Mouse (Mus musculus) megakaryocyte, embryonic 14.5 days (primary cell): ENCODE data around the gene Mst1. TPM values are rescaled to one million over a fixed set of nuclear protein-coding genes. Genes with fewer than 3 reads are reported as not detected.

ENCODE experiments used
- H3K27me3 ChIP-seq: replicated peaks from 2 replicates; pipeline ENCODE3; 2012; ENCODE audit warnings: inconsistent platforms
- H3K36me3 ChIP-seq: replicated peaks from 2 replicates; pipeline ENCODE3; 2012; ENCODE audit warnings: low read length, inconsistent platforms, mixed read lengths
- H3K4me1 ChIP-seq: 2 replicates; pipeline ENCODE4 v1.6.1; 2012; ENCODE audit warnings: inconsistent platforms
- H3K4me3 ChIP-seq: replicated peaks from 2 replicates; pipeline ENCODE3; 2012; ENCODE audit warnings: moderate library complexity, mild to moderate bottlenecking, inconsistent platforms
- H3K9me3 ChIP-seq: 2 replicates; pipeline ENCODE4 v1.6.1; 2012; ENCODE audit warnings: inconsistent platforms
- FLI1 ChIP-seq: IDR thresholded peaks from 2 replicates; pipeline ENCODE4 v1.6.1; 2012; ENCODE audit warnings: low read length, inconsistent platforms, mixed read lengths
- GATA1 ChIP-seq: IDR thresholded peaks from 3 replicates; pipeline ENCODE4 v1.6.1; 2012; ENCODE audit warnings: mixed read lengths, low read length, inconsistent platforms, borderline replicate concordance
- polyA plus RNA-seq: library from polyadenylated mRNA; stranded (reverse); fragments of >175 nt; gene quantifications from 2 replicates; pipeline ENCODE4 v1.2.3, GENCODE M21; 2012; ENCODE audit warnings: low replicate concordance; ENCODE audit not compliant: insufficient read depth

The Mst1 gene
- polyA plus RNA-seq, 1 experiment, result 0.17 TPM

DNA sequence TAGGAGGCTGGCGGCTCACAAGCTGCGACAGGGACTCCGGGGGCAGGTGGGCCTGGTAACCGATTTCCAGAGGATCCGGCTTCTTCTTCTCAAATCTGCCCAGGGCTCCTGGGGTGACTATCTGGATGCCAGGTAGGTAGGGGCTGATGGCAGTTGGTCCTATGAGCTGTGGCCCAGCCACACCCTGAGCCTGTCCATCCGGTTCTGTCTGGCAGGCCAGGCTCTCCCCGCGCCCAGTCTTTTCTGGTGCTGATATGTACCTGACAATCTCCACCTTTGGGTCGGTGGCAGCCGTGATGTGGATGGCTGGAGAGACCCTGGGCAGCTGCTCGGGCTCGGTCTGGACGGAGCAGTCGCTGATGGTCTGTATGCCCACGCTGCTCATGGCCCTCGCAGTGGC lies 29.9 kb downstream of the Mst1 start:
- no peaks in the 10 kb centered on the region for H3K36me3 ChIP-seq
- peak overlapping the region; percentile 44 for H3K4me3 ChIP-seq
- peaks cover 7% of the 10 kb centered on the region; the same call in 1 of the 2 replicates for H3K9me3 ChIP-seq
- peaks cover 27% of the 10 kb centered on the region for H3K4me1 ChIP-seq
- H3K27me3 ChIP-seq, result peaks cover 90% of the 10 kb centered on the region
- TF ChIP-seq GATA1 (no peak), FLI1 (no peak)

DNA sequence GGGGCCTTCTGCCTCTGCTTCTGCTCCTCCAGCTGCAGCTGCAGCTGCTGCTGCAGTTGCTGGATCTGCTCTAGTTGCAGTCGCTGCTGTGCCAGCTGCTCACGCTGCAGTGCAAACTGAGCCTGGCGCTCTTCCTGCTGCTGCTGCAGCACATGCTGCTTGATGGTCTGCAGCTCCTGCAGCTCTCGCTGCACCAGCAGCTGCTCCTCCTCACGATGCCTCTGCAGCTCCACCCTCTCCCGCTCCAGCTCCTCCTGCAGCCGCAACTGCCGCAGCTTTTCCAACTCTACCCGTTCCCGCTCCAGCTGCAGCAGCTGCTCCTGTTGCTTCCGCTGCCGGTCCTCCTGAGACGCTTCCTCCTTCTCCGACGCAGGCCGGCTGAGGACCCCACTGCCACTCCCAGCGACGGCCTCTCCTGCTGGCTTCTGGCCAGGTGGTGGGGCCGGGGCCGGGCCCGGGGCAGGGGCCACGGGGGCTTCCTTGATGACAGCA lies 30.9 kb downstream of the Mst1 start:
- peaks cover 24% of the 10 kb centered on the region for H3K4me1 ChIP-seq
- peaks cover 94% of the 10 kb centered on the region for H3K27me3 ChIP-seq
- no peak overlapping the region for H3K4me3 ChIP-seq
- no peak for TF ChIP-seq FLI1
- no peak for TF ChIP-seq GATA1
- no peaks in the 10 kb centered on the region for H3K36me3 ChIP-seq
- H3K9me3 ChIP-seq, result 0 out of 2 replicates have a peak, but pooled peaks cover 4% of the 10 kb centered on the region

DNA sequence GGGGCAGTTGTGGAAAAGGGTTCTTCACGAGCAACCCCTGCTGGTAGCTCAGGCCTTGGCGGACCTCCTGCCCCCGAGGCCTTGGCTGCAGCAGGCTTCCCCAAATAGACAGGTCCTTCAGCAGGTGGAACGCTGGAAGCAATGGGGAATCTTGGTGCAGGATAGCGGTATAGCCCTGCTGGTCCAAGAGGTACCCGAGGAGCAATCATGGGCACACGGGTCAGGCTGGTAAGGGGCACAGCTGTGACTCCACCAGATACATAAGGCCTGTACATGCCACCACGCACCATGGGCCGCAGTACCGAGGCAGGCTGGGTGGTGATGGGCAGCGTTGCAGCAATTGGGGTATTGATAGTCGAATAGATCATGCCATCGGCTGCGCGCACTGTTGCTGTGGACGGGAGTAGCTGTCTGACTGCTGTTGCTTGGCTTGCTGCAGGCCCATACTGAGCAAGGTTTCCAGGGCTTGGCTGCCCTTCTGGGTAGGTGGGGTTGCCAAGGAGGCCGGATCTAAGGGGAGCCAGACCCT lies 31.4 kb downstream of the Mst1 start:
- no peaks in the 10 kb centered on the region for H3K9me3 ChIP-seq
- peaks cover 24% of the 10 kb centered on the region for H3K4me1 ChIP-seq
- H3K36me3 ChIP-seq, result no peaks in the 10 kb centered on the region
- peaks cover 95% of the 10 kb centered on the region for H3K27me3 ChIP-seq
- no peak overlapping the region for H3K4me3 ChIP-seq
- no peak for TF ChIP-seq GATA1

DNA sequence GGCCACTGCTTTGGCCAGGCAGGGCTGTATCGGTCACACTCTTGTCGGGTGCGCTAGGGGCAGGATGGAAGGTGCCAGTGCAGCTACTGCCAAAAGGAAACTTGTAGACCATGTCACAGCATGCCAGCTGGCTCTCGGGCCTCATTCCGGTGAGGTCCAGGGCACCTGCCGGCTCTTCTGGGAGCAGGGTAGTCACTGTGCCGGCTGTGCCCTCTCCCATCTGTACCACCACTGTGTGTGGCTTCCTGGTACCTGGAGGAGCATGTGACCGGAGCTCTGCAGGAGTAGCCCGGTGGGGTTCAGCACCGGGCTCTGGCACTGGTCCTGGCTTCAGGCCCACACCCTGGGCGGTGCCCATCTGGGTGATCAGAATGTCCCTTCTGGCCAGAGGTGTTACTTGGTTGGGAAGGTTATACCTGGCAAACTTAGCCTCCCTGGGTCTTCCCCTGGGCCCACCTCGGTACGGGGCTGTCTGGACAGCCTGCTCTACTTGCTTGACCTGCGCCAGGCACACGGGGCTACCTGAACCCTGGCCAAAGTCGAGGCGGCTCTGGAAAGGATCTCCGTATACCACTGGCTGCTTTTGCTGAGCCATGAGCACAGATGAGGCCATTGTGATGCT lies 32.6 kb downstream of the Mst1 start:
- Histone ChIP-seq H3K4me3 (no peak overlapping the region), H3K4me1 (peaks cover 24% of the 10 kb centered on the region), H3K36me3 (no peaks in the 10 kb centered on the region), H3K27me3 (peaks cover 92% of the 10 kb centered on the region), H3K9me3 (no peaks in the 10 kb centered on the region)
- TF ChIP-seq FLI1 (no peak), GATA1 (no peak)

DNA sequence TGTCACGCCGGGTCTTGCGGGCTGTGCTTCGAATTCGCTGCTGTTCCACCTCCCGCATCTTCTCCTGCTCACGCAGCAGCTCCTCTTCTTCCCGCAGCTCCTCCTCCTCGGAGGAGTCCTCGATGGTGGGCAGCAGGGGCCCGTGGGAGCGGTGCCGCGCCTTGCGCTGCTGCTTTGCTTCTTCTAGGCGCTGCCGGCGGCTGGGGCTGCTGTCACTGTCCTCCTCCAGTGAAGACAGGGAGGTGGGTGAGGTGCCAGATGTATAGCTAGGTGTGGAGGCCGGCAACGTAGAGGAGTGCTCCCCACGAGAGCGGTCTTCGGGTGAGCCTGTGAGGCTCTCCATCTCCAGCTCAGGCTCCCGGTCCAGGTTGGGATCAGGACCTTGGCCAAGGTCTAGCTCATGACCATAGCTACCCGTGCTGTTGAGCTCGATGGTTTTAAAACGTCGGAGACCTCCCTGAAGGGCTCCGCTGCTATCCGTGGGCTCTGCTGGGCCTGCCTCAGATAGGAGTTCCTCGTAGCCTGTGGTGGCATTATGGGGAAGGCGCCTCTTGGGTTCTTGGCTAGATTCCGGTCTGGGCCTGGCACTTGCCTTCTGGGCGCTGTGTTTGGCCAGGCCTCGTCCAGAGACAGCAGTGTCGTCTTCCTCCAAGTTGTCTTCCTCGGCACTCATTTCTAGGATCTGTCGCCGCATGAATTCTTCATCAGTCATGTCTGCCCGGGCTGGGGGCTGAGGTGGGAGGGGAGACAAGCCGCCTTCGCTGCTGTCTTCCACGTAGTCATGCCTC lies 35.2 kb downstream of the Mst1 start:
- H3K4me1 ChIP-seq, result peaks cover 22% of the 10 kb centered on the region
- no peaks in the 10 kb centered on the region for H3K36me3 ChIP-seq
- H3K9me3 ChIP-seq, result no peaks in the 10 kb centered on the region
- TF ChIP-seq GATA1 (no peak), FLI1 (no peak)
- peaks cover 74% of the 10 kb centered on the region for H3K27me3 ChIP-seq
- no peak overlapping the region for H3K4me3 ChIP-seq

DNA sequence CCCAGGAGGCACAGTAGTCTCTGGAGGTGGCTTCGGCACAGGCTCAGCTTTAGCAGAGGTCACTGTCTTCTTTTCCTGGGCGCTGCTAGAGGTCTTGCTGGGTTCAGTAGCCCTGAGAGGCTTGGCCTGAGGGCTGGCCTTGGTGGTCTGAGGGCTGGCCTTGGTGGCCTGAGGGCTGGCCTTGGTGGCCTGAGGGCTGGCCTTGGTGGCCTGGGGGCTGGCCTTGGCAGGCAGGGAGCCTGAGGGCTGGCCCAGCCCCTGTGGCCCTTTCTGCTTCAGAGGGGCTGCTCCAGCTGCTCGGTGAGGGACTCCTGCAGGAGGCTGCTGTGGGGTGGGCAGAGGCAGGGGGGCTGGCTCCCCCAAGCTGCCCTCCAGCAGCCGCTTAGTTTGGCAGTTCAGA lies 36.9 kb downstream of the Mst1 start:
- no peaks in the 10 kb centered on the region for H3K36me3 ChIP-seq
- H3K4me1 ChIP-seq, result peaks cover 30% of the 10 kb centered on the region
- no peak overlapping the region for H3K4me3 ChIP-seq
- H3K9me3 ChIP-seq, result no peaks in the 10 kb centered on the region
- H3K27me3 ChIP-seq, result peaks cover 67% of the 10 kb centered on the region
- TF ChIP-seq GATA1, result no peak
- TF ChIP-seq FLI1, result no peak

DNA sequence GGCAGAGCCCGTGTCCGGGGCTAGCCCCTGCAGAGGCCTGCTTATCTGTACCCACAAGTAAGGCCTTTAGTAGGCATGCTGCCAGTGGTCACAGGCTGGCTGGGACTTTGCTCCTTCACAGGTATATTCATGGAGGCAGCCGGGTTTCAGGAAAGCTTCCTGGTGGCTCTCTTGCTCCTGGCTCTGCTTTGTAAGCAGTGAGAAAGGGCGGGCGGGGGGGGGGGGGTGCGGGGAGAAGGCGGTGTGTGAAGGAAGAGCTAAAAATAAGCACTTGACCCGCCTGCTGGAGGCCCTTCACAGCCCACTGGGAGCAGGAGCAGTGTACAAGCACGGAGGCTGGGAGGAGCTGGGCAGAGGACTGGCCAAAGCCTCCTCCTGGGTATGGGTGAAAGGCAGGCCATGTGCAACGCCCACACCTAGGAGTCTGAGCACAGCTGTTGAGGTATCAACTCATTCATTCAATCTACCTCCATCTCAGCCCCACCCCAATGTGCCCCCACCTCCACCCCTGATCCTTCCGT lies 39.7 kb downstream of the Mst1 start:
- TF ChIP-seq GATA1 (no peak), FLI1 (no peak)
- peak overlapping the region; percentile 18 for H3K4me3 ChIP-seq
- peaks cover 51% of the 10 kb centered on the region for H3K27me3 ChIP-seq
- no peaks in the 10 kb centered on the region for H3K36me3 ChIP-seq
- no peaks in the 10 kb centered on the region for H3K9me3 ChIP-seq
- peaks cover 43% of the 10 kb centered on the region for H3K4me1 ChIP-seq

DNA sequence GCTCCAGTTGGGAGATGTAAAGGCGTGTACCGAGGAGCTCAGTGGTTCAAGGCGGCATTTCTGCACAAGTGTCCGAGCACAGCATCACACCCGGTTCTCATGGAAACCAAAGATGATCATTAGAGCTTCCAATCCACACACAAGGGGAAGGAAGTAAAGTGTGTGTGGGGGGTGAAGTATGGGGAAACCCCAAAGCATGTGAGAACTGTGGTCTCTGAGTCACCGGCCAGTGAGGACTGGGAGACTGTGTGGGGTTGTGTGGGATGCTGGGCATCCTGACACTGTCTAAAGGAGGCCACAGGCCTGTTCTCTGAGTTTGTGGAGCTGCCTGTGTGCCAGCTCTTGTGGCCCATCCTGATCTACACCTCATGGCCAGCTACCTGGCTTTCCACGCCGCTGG lies 40.4 kb downstream of the Mst1 start:
- peaks cover 46% of the 10 kb centered on the region for H3K4me1 ChIP-seq
- TF ChIP-seq FLI1 (no peak), GATA1 (no peak)
- H3K27me3 ChIP-seq, result peaks cover 49% of the 10 kb centered on the region
- H3K9me3 ChIP-seq, result no peaks in the 10 kb centered on the region
- H3K36me3 ChIP-seq, result no peaks in the 10 kb centered on the region
- peak overlapping the region; percentile 50 for H3K4me3 ChIP-seq

DNA sequence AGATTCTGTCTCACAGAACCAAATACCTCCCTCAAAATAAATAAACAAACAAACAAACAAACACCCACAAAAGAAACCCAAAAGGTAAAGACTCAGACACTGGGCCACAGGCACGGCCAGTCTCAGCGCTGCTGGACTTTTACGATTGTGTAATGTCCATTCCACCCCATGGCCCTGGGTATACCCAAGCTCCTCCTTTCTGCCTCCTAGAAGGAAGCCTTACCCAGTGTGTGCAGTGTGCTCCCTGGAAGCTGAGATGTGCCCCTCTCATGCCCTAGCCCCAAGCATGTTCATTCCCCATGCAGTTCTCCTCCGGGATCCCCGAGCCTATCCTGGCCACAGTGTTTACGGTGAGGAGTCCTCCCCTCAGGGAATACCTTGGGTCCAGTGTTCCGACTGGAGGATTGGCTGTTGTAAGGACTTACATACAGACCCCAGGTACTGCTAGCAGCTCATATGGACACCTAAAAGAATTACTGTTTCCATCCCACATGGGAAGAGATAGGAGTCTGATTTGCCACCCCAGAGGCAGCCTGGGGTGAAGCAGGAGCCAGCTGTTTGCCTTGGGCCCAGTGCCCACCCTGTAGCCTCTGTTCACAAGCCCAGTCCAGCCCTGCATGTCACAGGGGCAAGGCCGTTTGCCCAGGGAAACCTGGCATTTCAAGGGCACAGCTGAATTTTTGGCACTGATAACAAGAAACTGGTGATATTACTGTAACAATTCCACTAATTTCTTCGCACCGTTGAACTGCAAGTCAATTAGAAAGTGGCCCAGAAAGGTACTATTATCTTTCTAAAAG lies 41.1 kb downstream of the Mst1 start:
- Histone ChIP-seq H3K9me3 (no peaks in the 10 kb centered on the region), H3K36me3 (no peaks in the 10 kb centered on the region), H3K4me1 (peaks cover 46% of the 10 kb centered on the region), H3K27me3 (peaks cover 49% of the 10 kb centered on the region), H3K4me3 (no peak overlapping the region)
- TF ChIP-seq FLI1 (no peak), GATA1 (no peak)

DNA sequence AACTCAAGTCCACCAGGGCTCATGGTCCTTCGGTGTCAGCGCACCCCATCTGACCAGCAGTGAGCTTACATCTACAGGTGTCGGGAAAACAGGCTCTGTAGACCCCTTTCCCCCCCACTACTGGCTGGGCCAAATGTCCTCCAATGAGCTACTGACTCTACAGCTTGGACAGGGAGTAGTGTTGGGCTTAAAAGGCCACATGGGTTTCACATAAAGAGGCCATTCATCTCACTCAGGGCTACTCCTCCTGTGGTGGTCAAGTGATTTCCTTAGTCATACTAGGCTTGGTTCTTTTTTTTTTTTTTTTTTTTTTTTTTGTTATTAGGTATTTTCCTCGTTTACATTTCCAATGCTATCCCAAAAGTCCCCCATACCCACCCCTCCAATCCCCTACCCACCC lies 43.7 kb downstream of the Mst1 start:
- peaks cover 50% of the 10 kb centered on the region for H3K4me1 ChIP-seq
- TF ChIP-seq GATA1, result no peak
- no peak for TF ChIP-seq FLI1
- no peak overlapping the region for H3K4me3 ChIP-seq
- H3K9me3 ChIP-seq, result no peaks in the 10 kb centered on the region
- no peaks in the 10 kb centered on the region for H3K36me3 ChIP-seq
- peaks cover 58% of the 10 kb centered on the region for H3K27me3 ChIP-seq
